Mouse (Mus musculus): ENCODE measurements around the gene Arsb. TPM values are rescaled to one million over a fixed set of nuclear protein-coding genes. Genes with fewer than 3 reads are reported as not detected.

Arsb gene
- polyA plus RNA-seq, 1 experiment from 2014 or later: 4.6 TPM

DNA sequence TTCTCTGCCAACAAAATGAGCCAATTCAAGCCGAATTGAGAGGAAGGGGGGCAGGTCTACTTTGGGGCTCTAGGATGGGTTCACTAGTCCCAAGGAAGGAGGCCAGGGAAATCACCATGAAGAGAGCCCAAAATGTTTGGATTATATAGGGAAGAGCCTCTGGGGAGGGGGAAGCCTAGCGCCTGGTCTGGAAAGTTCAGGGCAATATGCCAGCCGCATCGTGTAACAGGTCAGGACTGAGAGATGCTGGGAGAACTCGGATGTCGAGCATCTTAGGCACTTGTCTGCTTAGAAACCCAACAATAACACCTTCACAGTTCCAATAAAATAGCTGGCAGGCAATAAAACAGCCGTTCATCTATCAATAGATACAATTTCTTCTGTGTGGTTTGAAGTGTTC, 216.2 kb downstream of the Arsb start:
- WGBS: 78% methylated on average over 7 of the region's 7 CpGs
- no peak overlapping the region for H3K9ac ChIP-seq
- no peaks in the 10 kb centered on the region for H3K4me1 ChIP-seq
- no peak for ATAC-seq
- 0 out of 2 replicates have a peak, but pooled peaks cover 4% of the 10 kb centered on the region for H3K9me3 ChIP-seq (replicated peaks)
- no peaks in the 10 kb centered on the region for H3K36me3 ChIP-seq (ENCODE audit: poor library complexity, severe bottlenecking)
- no peaks in the 10 kb centered on the region for H3K27me3 ChIP-seq
- H3K27ac ChIP-seq: no peak overlapping the region
- H3K4me2 ChIP-seq: no peak overlapping the region
- no peak overlapping the region for H3K4me3 ChIP-seq

DNA sequence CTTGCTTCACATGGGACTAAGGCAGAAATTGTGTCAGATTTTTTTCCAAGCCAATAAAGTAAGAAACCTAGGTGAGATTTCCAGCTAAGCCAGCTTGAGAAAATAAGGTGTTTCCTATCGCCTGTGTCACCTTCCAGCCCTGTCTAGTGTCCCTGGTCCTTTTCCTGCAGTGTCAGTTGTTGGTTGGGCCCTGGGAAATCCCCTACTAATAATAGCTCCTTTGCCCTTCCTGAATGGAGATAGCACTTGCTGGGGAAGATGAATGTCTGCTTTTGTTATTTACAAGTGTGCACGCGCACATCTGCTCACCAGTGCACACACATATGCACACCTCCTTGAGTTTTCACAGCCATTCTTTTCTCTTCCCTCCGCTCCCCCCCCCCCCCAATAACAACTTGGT, 217.8 kb downstream of the Arsb start:
- 81% methylated on average over 4 of the region's 4 CpGs for WGBS
- H3K4me2 ChIP-seq: no peak overlapping the region
- H3K9me3 ChIP-seq (replicated peaks): 0 out of 2 replicates have a peak, but pooled peaks cover 4% of the 10 kb centered on the region
- H3K9ac ChIP-seq: no peak overlapping the region
- H3K4me1 ChIP-seq: no peaks in the 10 kb centered on the region
- no peak overlapping the region for H3K27ac ChIP-seq
- H3K4me3 ChIP-seq: no peak overlapping the region
- ATAC-seq: no peak
- no peaks in the 10 kb centered on the region for H3K36me3 ChIP-seq (ENCODE audit: poor library complexity, severe bottlenecking)
- no peaks in the 10 kb centered on the region for H3K27me3 ChIP-seq

DNA sequence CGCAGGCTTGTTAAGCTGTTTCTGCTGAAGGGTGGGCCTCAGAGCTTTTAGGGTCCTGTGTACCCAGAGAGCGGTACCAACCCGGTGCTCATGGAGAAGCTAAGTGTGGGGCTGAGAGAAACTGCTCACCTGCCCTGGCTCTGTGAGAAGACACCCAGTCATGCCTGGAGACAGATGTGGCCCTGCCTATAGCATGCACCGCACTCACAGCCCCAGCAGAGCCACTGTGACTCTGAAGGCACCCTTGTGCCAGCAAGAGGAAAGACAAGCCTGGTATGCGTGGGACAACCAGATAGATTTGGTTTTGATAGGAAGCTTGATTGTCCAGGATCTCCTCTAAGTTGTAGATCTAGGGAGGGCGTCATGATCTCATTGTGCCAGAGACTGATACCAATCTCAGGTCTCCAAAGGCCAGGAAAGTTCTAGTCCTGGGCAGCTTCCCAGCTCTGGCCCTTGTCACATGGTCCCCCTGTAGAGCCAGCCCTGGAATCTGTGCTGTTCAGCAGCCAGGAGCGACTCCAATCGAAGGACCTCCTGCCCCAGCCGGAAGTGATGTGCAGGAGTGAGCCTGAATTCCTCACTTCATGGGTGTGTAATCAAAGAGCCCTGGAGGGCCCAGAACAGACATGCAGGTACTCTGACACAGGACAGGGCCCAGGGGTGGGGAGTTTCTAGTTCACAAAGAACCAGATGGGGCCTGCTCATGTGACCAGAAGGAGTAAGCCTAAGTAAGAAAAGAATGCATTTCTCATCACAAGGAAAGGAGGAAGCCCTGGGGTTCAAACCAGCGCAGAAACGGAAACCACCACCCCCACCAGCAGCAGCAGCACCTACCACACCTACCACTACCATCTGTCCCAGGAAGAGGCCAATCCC, 218.5 kb downstream of the Arsb start:
- Histone ChIP-seq H3K36me3 (ENCODE audit: poor library complexity, severe bottlenecking) (no peaks in the 10 kb centered on the region), H3K9me3 (replicated peaks) (0 out of 2 replicates have a peak, but pooled peaks cover 4% of the 10 kb centered on the region), H3K27me3 (no peaks in the 10 kb centered on the region), H3K4me2 (no peak overlapping the region), H3K27ac (no peak overlapping the region), H3K9ac (no peak overlapping the region), H3K4me1 (no peaks in the 10 kb centered on the region), H3K4me3 (no peak overlapping the region)
- ATAC-seq: no peak
- WGBS: 86% methylated on average over 11 of the region's 11 CpGs

GRCm38 (mm10) chr13:93990841-93991240, 219.4 kb downstream of the Arsb start:
- Histone ChIP-seq H3K4me2 (no peak overlapping the region), H3K9me3 (replicated peaks) (0 out of 2 replicates have a peak, but pooled peaks cover 4% of the 10 kb centered on the region), H3K4me1 (no peaks in the 10 kb centered on the region), H3K36me3 (ENCODE audit: poor library complexity, severe bottlenecking) (no peaks in the 10 kb centered on the region), H3K27ac (no peak overlapping the region), H3K27me3 (no peaks in the 10 kb centered on the region), H3K9ac (no peak overlapping the region), H3K4me3 (no peak overlapping the region)
- WGBS: 87% methylated on average over 3 of the region's 3 CpGs
- ATAC-seq: no peak

DNA sequence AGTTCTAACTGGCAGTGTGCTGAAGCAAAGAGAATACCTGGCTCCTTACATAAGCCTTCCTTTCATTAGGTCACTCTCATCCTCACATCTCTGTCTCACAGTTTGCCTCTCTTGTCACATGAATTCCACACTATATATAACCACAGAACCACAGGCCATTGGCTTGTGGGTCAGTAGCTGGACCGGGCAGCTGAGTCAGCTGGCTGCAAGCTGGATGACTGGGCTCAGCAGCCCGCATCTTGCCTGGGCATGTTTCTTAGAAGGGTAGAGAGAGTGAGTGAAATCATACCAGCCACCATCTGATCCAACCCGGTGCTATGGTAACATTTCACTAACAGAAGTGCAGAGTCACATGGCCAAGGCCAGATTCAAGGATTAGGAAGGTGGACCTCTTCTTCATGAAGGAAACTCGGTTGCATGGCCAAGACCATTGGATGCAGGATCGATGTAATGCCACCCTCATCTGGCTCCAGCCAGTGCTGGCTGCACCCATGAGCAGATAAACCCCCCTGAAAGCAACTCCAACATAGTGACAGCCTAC, 221.0 kb downstream of the Arsb start:
- Histone ChIP-seq H3K4me3 (no peak overlapping the region), H3K4me1 (no peaks in the 10 kb centered on the region), H3K4me2 (no peak overlapping the region), H3K27ac (no peak overlapping the region), H3K36me3 (ENCODE audit: poor library complexity, severe bottlenecking) (no peaks in the 10 kb centered on the region), H3K9ac (no peak overlapping the region), H3K27me3 (no peaks in the 10 kb centered on the region), H3K9me3 (replicated peaks) (0 out of 2 replicates have a peak, but pooled peaks cover 4% of the 10 kb centered on the region)
- no peak for ATAC-seq
- WGBS: 93% methylated on average over 5 of the region's 5 CpGs

Small RNAs within 50 kb of the gene (microRNA-seq; reads per million reads assigned to microRNA genes)
- gene Gm25534 (not detected), gene Mir5624 (not detected)

Other genes with a start within 250 kb of the Arsb start
- 0.09 and 0.33 TPM in 2 replicates for gene Bhmt, start 133.7 kb upstream of the Arsb start, polyA plus RNA-seq (2015; fragmentation: Nextera tagmentation; extraction: Ambion mirVana)
- 0.09 TPM in 1 of 2 replicates, not detected in the other for gene Bhmt2, start 97.3 kb upstream of the Arsb start, polyA plus RNA-seq (2015; fragmentation: Nextera tagmentation; extraction: Ambion mirVana)
- 0.06 and 0.10 TPM in 2 replicates for gene Dmgdh, start 97.2 kb upstream of the Arsb start, polyA plus RNA-seq (2015; fragmentation: Nextera tagmentation; extraction: Ambion mirVana)